In the genomic region with DNA sequence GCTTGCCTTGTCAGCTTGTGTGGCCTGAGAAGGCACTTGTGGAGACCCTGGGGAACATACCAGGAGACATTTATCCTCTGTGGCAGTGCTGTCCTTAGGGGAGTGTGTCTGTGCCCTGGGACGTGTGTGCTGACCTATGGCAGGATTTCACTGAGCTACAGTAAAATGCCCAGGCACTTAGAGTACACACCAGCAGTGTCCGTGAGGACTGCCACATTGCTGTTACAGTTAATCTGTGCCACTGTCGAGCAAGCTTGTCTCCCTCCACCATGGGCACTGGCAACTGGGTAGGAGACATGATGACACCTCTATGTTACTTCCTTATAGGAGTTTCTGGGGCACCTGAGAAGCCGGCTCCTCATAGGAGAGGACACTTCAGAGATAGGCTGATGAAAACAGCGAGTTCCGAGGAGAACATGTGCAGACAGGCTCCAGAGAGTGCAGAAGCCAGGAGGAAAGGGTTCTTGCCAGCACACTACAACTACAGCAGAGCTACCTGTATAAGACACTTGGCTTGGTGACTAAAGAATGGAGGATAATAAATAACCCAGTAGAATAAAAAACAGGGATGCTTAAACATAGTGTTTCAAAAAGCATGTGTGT, we compare ENCODE assay signal across 19 mouse cellular contexts. TPM values are rescaled to one million over a fixed set of nuclear protein-coding genes. Genes with fewer than 3 reads are reported as not detected.
DNase-seq lines count a peak whose midpoint lies in the region; ATAC-seq and TF ChIP-seq lines count a peak whose summit lies in the region.
"Had no signal": no experiment of that assay in that cellular context is flagged by ENCODE, and none has a peak within 500 bp of the region (broad histone marks: within the 10 kb centered on the region; RNA-seq: fewer than 3 reads in every experiment).

No protein-coding gene starts in this region.

- H3K9ac ChIP-seq in heart, embryonic 12.5 days, result no peak overlapping the region
- H3K9ac ChIP-seq in midbrain, embryonic 14.5 days (replicated peaks; ENCODE audit: low read length), result no peak overlapping the region
- no peak overlapping the region for H3K9ac ChIP-seq in midbrain, postnatal 0 days (replicated peaks; ENCODE audit: low read length, poor library complexity, severe bottlenecking)
- H3K9ac ChIP-seq: hindbrain, embryonic 12.5 days; hindbrain, embryonic 15.5 days had no signal

- TF ChIP-seq CTCF in midbrain, postnatal 0 days (IDR thresholded peaks at IDR 0.05), result no peak

- H3K36me3 ChIP-seq in heart, embryonic 10.5 days, result no peaks in the 10 kb centered on the region
- H3K36me3 ChIP-seq in heart, embryonic 12.5 days, result no peaks in the 10 kb centered on the region
- no peaks in the 10 kb centered on the region for H3K36me3 ChIP-seq in midbrain, embryonic 14.5 days (ENCODE audit: control insufficient read depth, insufficient read depth, low read length)
- H3K36me3 ChIP-seq in midbrain, postnatal 0 days (ENCODE audit: insufficient read depth, low read length), result no peaks in the 10 kb centered on the region
- H3K36me3 ChIP-seq: G1E; hindbrain, embryonic 12.5 days; hindbrain, embryonic 15.5 days had no signal

- no peak overlapping the region for H3K27ac ChIP-seq in heart, embryonic 10.5 days
- no peak overlapping the region for H3K27ac ChIP-seq in heart, embryonic 12.5 days (ENCODE audit: poor library complexity, severe bottlenecking)
- 0 out of 2 replicates have a peak overlapping the region, but pooled peaks have one; percentile 8 for H3K27ac ChIP-seq in midbrain, embryonic 14.5 days (replicated peaks; ENCODE audit: low read depth, low read length)
- H3K27ac ChIP-seq in midbrain, postnatal 0 days (ENCODE audit: low read depth, low read length), result no peak overlapping the region
- H3K27ac ChIP-seq: hindbrain, embryonic 12.5 days; hindbrain, embryonic 15.5 days had no signal

- H3K4me3 ChIP-seq in heart, embryonic 10.5 days, result no peak overlapping the region
- H3K4me3 ChIP-seq in heart, embryonic 12.5 days, result no peak overlapping the region
- no peak overlapping the region for H3K4me3 ChIP-seq in midbrain, embryonic 14.5 days (replicated peaks; ENCODE audit: low read depth, low read length)
- H3K4me3 ChIP-seq in midbrain, postnatal 0 days (ENCODE audit: low read depth, low read length), result no peak overlapping the region
- H3K4me3 ChIP-seq: hindbrain, embryonic 12.5 days; hindbrain, embryonic 15.5 days had no signal

- no peaks in the 10 kb centered on the region; the same call in 1 of the 2 replicates for H3K27me3 ChIP-seq in heart, embryonic 10.5 days (ENCODE audit: insufficient read depth, poor library complexity, severe bottlenecking)
- no peaks in the 10 kb centered on the region for H3K27me3 ChIP-seq in heart, embryonic 12.5 days (replicated peaks)
- no peaks in the 10 kb centered on the region for H3K27me3 ChIP-seq in midbrain, embryonic 14.5 days (ENCODE audit: control insufficient read depth, insufficient read depth, low read length)
- no peaks in the 10 kb centered on the region for H3K27me3 ChIP-seq in midbrain, postnatal 0 days (ENCODE audit: insufficient read depth, low read length)
- H3K27me3 ChIP-seq: CH12.LX; hindbrain, embryonic 12.5 days; hindbrain, embryonic 15.5 days; Patski had no signal

- intact Hi-C loops in left cerebral cortex, postnatal 25 days (cut with DNase I), result no loop called here

- 77% methylated on average over 6 of the region's 6 CpGs for WGBS in heart, embryonic 10.5 days
- 78% methylated on average over 6 of the region's 6 CpGs for WGBS in heart, embryonic 12.5 days
- WGBS in midbrain, embryonic 14.5 days, result 92% methylated on average over 6 of the region's 6 CpGs
- 91% methylated on average over 6 of the region's 6 CpGs for WGBS in midbrain, postnatal 0 days

- no peaks in the 10 kb centered on the region for H3K9me3 ChIP-seq in heart, embryonic 10.5 days
- no peaks in the 10 kb centered on the region for H3K9me3 ChIP-seq in heart, embryonic 12.5 days (replicated peaks)
- H3K9me3 ChIP-seq in midbrain, embryonic 14.5 days (ENCODE audit: control insufficient read depth, low read length), result no peaks in the 10 kb centered on the region
- H3K9me3 ChIP-seq in midbrain, postnatal 0 days (ENCODE audit: low read length), result no peaks in the 10 kb centered on the region
- H3K9me3 ChIP-seq: G1E; hindbrain, embryonic 12.5 days; hindbrain, embryonic 15.5 days had no signal

- DNase-seq in heart, embryonic 10.5 days (ENCODE audit: low spot score), result peak; percentile 69
- DNase-seq in midbrain, embryonic 14.5 days, result no peak
- DNase-seq in midbrain, postnatal 0 days (ENCODE audit: low spot score), result no peak
- DNase-seq in fat pad, adult 2 months (ENCODE audit: extremely low read depth, low read depth, low spot score), result peak; percentile 61
- no peak for DNase-seq in left cerebral cortex, postnatal 25 days (ENCODE audit: low spot score in 2 of 2)
- DNase-seq: adrenal gland, postnatal 10 days; adrenal gland, postnatal 36 days; B cell, adult 2 months; cerebellum, adult 18-20 months; cerebellum, adult 9-10 months; cerebellum, postnatal 14 days; gastrocnemius, postnatal 25 days had no signal

- peaks cover 4% of the 10 kb centered on the region; the same call in 1 of the 2 replicates for H3K4me1 ChIP-seq in heart, embryonic 10.5 days
- H3K4me1 ChIP-seq in heart, embryonic 12.5 days (replicated peaks), result peaks cover 5% of the 10 kb centered on the region; the same call in 1 of the 2 replicates
- no peaks in the 10 kb centered on the region for H3K4me1 ChIP-seq in midbrain, embryonic 14.5 days (ENCODE audit: control insufficient read depth, insufficient read depth, low read length)
- no peaks in the 10 kb centered on the region for H3K4me1 ChIP-seq in midbrain, postnatal 0 days (ENCODE audit: insufficient read depth, low read length)

- H3K4me2 ChIP-seq in heart, embryonic 12.5 days, result no peak overlapping the region
- no peak overlapping the region for H3K4me2 ChIP-seq in midbrain, embryonic 14.5 days (ENCODE audit: low read length)
- H3K4me2 ChIP-seq in midbrain, postnatal 0 days (ENCODE audit: low read depth, low read length, poor library complexity, severe bottlenecking), result no peak overlapping the region
- H3K4me2 ChIP-seq: hindbrain, embryonic 12.5 days; hindbrain, embryonic 15.5 days had no signal

- no peak for ATAC-seq in heart, embryonic 12.5 days (ENCODE audit: insufficient number of reproducible peaks, low FRiP score)
- ATAC-seq in midbrain, embryonic 14.5 days (ENCODE audit: low FRiP score, low TSS enrichment), result no peak
- ATAC-seq in midbrain, postnatal 0 days (ENCODE audit: low FRiP score), result no peak
- ATAC-seq: forebrain, embryonic 14.5 days; Patski had no signal

RNA-seq across cellular contexts. Expression of a gene that starts 56.3 kb away (rescaled TPM):
- 456 and 495 TPM in 2 replicates for polyA plus RNA-seq in heart, embryonic 10.5 days (2016; fragmentation: Nextera tagmentation; extraction: Ambion mirVana)
- 459 and 491 TPM in 2 replicates for polyA plus RNA-seq in heart, embryonic 12.5 days (2016; fragmentation: Nextera tagmentation; extraction: Ambion mirVana)
- polyA plus RNA-seq in midbrain, embryonic 14.5 days (2014; fragmentation: Nextera tagmentation; extraction: Ambion mirVana), result 416 and 455 TPM in 2 replicates
- total RNA-seq in midbrain, postnatal 0 days (2014; rRNA removed), result 56.4 and 89.2 TPM in 2 replicates
- polyA plus RNA-seq in midbrain, postnatal 0 days (2015; fragmentation: Nextera tagmentation; extraction: Ambion mirVana), result 476 and 513 TPM in 2 replicates
- 100 to 1,000 TPM; 233 to 234 TPM for total RNA-seq in left cerebral cortex, postnatal 25 days (2021)

Comparison
In these comparisons a context has a peak if more than half of its experiments do, and no peak if none do; other contexts are left out.
1. DNase-seq: peak in heart, embryonic 10.5 days (single experiment) and fat pad, adult 2 months (single experiment); none in midbrain, embryonic 14.5 days (single experiment), midbrain, postnatal 0 days (single experiment) and left cerebral cortex, postnatal 25 days (0 of 2).